Mouse (Mus musculus) erythroblast, adult 5-6 weeks (primary cell): ENCODE results near the gene Noxo1. TPM values are rescaled to one million over a fixed set of nuclear protein-coding genes. Genes with fewer than 3 reads are reported as not detected.
A peak's percentile ranks its signal among the peaks of the same experiment; 100 is the strongest.
"Not testable (repeated sequence)": the region's sequence is repeated elsewhere in the genome, so short reads cannot be mapped to it uniquely, and the experiment has no call there.

Experiments
- ATAC-seq: replicated peaks from 2 replicates; pipeline ENCODE4 v1.8.0; 2016; ENCODE audit warnings: moderate number of reproducible peaks, mild to moderate bottlenecking, moderate TSS enrichment, inconsistent platforms; ENCODE audit not compliant: poor library complexity, low FRiP score, severe bottlenecking
- total RNA-seq, 2 experiments: library from RNA; stranded (forward) in 1 of 2; stranded (reverse) in 1 of 2; fragments of 150-400 nt in 1 of 2; fragments of 200-764, 138-1000 nt in 1 of 2; gene quantifications; 2 replicates each; pipeline versions ENCODE4 v1.2.3 to v1.2.4; 2015 to 2017; ENCODE audit warnings: low replicate concordance in 2 of 2

The Noxo1 gene
- total RNA-seq (2015; ENCODE audit: low replicate concordance) = not detected in 2 replicates
- total RNA-seq (2017; ENCODE audit: low replicate concordance) = not detected in 2 replicates

DNA sequence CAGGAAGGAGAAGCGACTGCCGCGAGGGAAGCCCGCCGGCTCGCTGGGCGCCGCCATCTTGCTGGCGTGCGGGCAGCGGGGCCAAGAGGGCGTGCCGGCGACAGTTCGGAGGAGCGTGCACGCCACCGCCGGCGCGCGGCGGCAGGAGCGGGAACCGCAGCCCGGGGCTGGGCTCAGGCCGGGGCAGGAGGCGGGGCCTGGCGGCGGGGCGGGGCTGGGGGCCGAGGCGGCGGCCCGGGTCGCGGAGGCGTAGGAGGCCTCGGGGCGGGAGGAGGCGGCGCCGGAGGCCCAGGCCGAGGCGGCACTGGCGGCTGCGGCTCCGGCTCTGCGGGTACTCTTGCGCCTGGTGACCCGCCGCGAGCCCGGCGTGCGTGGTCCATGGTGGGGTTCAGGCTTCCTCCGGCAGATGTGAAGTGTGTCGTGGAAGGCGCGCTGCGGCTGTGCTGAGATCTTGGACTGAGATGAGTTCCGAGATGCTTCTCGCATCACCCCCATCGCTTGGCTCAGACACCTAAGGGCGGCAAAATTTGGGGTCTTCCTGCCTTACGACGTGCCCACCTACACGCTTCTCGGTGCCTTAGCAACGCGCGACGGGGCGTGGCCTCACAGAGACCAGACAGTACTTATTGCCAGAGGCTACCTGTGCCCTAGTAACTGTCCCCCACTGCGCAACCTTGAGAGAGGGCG is at the start of gene Noxo1, which contains the start of gene Gfer:
TSS of gene Noxo1 (plus strand) at position 224 of the 687 bp plus-strand sequence.
TSS of gene Gfer (minus strand) at position 146 of the 687 bp plus-strand sequence.
- peak; percentile 90 for ATAC-seq

DNA sequence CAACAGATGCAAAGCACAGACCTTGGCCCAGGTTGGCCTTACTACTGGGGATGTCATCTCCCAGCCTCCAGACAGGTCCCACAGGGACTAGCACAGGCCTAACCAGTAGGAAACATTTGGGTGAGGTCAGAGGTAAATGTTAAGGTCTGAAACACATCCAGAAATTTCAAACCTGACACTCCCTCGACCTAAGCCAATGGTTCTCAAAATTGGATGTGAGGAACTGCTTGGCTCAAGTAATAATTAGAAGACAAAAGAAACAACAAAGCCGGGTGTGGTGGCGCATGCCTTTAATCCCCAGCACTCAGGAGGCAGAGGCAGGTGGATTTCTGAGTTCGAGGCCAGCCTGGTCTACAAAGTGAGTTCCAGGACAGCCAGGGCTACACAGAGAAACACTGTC is 49.7 kb upstream of the Noxo1 start:
- ATAC-seq = no peak

DNA sequence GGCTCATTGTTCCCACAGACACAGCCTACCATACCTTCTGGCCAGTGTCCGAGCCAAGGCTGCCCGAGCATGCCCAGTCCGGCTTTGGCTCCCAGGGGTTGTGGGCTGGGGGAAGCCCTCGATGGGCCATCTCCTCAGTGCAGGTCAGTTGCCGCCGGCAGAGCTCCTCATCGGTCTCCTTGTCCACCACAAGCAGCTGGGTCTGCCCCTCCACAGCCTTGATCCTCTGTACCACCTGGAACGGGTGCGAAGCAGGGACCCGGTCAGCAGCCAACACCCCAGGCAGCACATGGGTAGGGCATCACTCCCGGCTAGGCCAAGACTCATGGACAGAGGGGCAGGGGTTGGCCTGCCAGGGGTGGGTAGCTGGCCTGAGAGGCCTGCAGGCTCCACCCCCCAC is 48.5 kb upstream of the Noxo1 start:
- no peak for ATAC-seq

DNA sequence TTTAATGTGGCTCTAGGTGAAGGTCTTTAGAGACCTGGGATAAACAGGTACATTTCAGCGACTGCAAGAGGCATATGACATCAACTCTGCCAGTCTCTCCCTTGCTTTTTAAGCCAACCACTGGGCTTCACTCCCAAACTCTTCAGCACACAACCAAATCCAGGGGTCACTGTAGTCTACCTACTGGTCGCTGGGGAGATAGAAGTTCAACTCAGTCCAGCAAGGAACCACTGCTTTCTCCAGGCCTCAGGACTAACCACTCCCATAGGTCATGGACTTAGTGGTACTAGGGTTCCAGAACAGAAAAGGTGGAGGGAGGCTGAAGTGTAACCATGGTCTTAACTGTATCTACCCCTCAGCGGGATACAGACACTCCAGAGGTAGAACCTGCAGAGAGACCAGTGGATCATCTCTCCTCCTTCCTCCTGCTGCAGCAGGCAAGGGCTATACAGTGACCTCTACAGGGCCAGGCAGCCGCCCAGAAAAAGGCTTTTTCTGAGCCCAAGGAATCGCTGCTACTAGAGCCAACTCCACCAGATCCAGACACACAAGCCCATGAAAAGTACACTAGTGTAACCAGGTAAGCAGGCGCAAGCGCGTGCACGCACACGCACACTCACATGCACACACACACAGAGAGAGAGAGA is 47.2 kb upstream of the Noxo1 start:
- ATAC-seq = no peak

DNA sequence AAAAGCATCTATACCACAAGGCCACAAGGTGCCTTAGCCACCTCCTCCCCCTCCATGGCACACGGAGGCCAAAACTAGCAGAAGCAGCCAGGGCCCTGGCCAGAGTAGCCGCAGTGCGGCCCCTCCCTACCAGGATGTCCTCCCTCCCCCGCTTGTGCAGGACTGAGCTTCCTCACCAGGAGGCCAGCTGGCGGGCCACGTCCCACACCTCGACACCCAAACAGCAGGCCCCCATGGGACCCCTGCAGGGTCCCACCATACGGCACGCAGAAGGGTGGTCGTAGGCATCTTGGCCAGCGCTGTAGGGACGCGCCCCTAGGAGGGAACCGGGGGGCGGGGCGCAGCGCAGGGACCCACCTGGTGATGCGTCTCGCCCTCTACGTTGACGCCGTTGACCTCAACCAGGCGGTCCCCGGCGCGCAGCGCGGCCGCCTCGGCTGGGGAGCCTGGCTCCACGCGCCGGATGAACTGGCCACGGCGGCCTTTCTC is 46.4 kb upstream of the Noxo1 start:
- no peak for ATAC-seq

DNA sequence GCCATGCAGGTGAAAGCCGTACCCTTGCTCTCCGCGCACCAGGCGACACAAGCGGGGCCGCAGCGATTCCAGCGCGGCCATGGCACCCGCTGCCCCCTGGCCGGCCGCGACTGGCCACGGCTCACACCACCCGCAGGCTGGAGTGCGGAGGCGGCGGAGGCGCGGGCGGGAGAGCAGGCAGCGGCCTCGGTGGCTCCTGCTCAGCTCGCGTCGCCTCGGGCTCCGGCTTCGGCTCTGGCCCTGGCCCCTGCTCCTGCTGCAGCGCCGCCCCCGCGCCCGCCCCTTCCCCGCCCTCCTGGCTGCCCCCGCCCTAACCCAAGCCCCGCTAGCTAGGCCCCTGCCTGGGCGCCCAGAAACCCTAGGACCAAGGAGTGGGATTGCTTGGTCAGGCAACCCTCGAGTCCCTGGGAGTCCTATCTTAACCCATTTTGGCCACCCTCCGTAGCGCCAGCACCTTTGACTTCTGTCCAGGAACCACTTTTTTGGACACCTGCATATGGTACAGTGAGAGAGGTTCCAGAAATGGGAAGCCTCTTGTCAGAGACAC is 45.9 kb upstream of the Noxo1 start, which contains the start of gene Slc9a3r2:
TSS of gene Slc9a3r2 (minus strand) at position 258 of the 547 bp plus-strand sequence.
- ATAC-seq = no peak

DNA sequence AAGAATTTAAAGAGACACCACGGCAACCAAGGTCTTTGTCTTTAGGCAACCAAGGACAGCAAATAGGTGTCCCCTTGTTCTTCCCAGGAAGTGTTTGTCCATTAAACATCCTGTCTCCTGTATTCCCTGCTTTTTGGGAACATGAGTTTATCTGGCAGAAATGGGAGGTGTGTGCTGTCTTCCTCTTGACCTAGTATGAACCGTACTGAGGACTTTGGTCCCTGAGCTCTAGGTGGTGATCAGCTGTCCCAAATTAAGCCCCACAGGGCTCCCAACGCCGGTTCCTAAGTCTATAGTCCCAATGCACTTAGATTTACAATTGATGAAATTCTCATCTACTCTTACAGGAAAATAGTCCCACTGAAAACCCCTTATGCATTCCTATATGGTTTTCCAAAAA is 45.3 kb upstream of the Noxo1 start:
- ATAC-seq = no peak

DNA sequence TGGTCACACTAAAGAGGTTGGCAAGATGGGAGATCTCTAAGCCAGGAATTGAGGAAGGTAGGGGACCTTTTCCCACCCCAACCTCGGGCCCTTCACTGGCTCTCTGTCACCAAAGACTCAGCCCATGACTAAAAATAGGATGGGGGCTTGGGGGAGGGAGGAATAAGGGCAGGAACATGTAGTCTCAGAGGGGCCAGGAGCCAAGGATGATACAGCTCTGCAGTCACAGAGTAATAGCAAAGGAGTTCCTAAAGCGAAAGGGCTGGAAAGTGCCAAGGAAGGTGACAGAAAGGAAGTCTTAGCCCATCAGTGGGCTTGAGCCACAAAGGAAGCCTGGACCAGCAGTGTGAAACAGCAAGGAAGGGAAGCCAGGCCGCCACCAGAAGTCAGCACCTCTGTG is 44.2 kb upstream of the Noxo1 start:
- no peak for ATAC-seq

DNA sequence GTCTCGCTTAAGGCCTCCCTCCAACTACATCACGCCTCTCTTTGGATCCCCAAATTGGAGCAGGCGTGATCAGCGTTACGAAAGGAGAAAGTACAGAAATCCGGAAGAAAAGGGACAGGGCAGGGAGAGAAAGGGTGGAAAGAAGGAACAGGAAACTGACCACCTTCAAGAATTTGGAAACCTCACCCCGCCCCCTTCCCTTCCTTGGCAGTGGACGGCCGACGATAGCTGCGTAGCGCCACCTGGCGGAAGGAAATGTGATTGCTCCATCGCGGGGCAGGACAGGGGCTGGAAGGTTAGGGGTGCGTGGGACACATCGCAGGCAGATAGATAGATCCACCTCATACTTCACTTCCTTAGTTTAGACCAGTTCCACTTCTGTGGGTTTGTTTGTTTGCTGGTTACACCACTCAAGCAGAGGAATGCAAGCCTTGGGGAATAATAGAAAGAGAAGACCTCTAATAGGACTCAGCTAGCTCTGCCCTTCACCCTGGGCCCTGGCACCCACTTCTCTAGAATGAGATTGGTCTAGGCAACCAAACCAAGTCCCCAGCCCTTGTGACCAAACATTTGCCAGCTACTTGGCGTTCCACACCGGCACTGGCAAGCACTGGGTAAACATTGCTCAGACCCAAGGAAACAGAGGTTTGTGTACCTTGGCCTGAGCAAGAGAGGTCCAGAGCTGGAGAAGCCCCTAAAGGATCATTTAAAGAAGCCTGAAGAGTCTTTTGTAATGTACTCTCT is 41.9 kb upstream of the Noxo1 start:
- peak; percentile 84 for ATAC-seq

DNA sequence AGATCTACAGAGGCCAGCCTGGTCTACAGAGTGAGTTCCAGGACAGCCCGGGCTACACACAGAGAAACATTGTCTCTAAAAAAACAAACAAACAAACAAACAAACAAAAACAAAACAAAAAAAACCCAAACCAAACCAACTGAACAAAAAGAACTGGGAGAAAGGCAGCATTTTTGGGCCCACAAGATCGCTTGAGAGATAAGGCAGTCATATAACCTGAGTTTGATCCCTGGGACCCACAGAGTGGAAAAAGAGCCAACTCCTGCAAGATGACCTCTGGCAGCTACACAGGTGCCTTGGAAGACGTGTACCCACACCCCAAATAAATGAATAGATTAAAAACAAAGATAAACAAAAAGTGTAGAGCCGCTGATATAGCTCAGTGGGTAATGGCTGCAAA is 41.1 kb upstream of the Noxo1 start:
- no peak for ATAC-seq

DNA sequence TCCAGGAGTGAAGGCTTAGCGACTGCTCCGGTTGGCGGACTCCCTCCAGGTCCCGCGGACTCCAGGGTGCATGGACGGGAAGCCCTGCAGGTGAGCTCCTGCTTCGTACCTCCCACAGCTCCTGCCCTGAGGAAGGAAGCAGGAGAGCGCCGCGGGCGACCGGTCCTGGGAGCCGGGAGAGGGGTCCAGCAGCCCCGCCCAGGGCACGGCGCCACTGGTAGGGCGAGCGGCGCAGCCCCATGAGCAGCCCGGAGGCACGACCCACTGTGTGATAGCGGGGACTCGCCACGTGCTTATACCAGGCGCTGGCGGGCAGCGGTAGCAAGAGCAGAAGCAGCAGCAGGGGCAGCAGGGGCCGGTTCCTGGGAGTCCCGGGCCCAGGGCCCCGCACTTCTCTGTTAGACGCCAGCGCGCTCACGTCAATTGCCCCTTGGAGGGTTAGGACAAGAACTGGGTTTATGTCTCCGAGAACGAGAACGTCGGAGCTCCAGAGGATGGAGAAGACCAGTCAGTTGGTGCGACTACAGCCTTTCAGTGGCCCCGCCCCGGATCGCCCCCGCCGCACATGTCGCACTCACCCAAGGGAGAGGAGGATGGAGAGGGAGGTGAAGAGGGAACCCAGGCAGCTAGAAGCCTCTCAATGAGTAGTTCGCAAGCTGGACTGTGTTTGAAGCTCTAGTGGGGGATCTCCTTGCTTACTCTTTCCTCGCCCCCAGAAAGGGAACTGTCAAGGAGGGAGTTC is 37.8 kb upstream of the Noxo1 start, which contains the start of gene Npw:
TSS of gene Npw (minus strand) at position 441 of the 742 bp plus-strand sequence.
- ATAC-seq = no peak

DNA sequence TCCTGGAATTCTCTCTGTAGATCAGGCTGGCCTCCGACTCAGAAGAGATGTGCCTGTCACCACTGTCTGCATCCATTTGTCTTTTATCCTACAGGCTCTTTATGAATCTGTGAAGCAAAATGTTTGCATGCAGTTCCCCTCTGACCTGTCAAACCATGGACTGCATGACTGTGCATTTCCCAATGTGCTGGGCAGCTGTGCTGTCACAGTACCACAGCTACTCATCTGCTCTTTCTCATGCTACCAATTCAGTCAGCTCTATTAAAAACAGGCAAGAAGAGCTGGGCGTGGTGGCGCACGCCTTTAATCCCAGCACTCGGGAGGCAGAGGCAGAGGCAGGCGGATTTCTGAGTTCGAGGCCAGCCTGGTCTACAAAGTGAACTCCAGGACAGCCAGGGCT is 29.0 kb upstream of the Noxo1 start:
- ATAC-seq = not testable (repeated sequence)

DNA sequence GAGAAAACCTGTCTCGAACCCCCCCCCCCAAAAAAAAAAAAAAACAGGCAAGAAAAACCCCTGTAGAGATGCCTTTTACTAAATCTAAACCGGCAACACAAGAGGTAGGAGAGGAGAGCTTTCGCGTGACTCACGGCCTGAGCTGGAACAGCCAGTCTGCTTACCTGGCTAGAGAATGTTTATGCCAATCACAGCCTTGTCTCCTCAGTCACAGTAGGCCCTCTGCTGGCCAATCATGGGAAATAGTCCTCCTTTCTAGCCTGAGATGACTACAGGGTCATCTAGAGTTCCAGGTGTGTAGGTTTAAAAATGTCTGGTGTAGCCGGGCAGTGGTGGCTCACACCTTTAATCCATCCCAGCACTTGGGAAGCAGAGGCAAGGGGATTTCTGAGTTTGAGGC is 28.6 kb upstream of the Noxo1 start:
- peak; percentile 50 for ATAC-seq

DNA sequence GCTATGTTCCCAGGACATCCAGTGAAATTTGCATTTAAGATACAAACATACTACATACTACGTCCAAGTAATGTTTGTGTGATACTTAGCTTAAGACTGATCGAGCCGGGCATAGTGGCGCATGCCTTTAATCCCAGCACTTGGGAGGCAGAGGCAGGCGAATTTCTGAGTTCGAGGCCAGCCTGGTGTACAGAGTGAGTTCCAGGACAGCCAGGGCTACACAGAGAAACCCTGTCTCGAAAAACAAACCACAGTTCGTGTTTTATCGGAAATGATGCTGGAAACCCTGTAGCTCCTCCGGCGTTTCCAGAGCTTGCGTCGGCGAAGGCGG is 26.9 kb upstream of the Noxo1 start:
- ATAC-seq = not testable (repeated sequence)

DNA sequence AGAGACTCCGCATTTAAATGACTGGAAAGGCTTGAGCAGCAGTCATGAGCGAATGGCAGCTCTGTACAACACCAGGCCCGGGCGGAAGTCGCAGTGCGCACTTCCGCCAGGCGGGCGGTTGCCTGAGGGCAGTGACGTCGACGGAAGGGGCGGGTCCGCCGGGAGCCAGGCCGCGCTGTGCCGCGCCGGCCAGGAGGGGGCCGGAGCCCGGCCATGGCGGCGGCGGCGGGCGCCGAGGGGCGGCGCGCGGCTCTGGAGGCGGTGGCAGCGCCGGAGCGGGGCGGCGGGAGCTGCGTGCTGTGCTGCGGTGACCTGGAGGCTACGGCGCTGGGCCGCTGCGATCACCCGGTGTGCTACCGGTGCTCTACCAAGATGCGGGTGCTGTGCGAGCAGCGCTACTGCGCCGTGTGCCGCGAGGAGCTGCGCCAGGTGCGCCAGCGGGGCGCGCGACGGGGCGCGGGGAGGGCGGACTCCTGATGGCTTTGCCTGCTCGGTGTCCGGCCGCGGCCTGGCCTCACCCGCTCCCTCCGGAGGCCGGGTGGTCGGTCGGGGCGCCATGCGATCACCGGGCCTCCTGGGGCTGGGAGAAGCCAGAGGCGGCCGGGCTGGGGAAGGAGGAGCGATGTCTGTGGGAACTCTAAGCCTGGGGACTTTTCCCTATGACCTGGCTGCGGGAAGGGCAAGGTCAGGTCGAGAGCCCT is 26.3 kb upstream of the Noxo1 start, which contains the start of gene Zfp598:
TSS of gene Zfp598 (plus strand) at position 143 of the 701 bp plus-strand sequence.
- peak; percentile 94 for ATAC-seq

DNA sequence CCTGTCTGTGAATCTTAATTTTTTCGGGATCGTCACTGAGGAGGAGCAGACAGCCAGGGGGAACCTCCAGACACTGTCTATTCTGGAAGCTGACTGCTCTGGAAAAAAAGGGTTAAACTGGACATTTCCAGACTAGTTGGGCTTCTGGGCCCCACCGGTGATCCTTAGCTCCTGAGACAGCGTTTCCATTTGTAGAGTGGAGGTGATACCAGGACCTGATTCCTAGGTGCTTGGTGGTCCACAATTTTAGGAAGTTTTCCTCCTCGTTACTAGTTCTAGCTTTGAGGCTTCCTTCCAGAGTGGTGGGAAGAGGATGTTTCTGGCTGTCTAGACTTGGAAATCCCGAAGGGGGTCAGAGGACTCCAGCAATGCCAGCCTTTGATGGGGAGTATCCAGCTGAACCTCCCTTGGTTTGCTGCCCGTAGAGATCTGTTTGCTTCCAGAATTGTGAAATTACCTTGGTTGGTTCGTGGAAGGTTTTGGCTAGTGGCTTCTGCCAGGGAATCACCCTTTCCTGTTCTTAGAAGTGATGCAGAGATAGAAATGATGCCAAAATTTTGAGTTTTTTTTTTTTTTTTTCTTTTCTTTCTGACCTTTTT is 25.7 kb upstream of the Noxo1 start:
- ATAC-seq = no peak

DNA sequence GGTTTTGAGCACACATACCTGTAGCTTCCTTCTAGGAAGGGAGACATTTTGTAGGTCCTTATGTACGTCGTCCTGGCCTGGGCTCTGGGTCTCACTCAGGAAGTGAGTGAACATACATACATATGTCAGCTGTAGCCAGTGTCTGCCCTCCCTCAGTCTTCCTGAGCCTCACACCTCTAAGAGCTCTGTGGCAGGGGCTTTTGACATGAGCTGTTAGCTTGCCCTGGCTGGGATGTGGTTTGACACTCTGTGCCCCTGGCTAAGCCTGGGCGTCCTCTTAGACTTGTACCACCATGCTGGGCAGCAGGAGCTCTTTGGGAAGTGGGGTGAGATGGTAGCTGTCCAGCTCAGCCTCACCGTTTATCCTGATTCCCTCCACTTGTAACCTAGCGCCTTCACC is 24.7 kb upstream of the Noxo1 start:
- ATAC-seq = no peak

DNA sequence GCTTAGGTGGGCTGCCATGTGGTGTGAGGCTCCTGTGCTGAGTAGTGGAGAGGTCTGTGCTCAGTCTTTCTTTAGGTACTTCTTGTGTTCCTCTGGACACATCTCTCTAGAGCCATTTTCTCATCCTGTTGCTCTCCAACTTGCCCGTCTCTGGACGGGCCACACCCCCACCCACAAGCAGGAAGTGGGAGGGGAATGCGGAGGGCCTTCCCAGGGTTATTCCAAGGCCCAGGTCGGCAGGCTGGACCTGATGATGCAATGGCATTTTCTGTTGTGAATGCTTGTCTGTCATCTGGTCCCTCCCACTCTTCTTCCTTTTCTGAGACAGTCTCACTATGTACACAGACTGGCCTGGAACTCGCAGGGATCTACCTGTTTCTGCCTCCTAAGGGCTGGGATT is 23.9 kb upstream of the Noxo1 start:
- ATAC-seq = no peak

DNA sequence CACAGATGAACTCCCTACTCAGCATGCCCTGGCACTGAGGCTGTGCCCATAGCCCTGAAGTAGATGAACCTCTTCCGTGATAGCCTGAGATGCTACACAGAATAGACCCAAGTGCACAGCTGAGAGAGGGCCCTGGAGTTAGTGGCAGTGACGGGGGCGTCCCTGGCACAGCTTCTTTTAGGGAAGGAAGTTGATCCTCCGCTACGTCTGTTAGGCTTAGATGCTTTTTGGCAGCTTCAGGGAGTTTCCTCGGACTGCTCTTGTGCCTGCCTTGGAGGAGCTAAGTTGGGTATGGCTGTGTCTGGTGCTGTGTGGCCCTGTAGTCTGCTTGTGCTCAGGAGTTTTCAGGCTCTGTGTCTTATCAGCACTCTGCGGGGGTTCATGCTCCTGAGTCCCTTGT is 21.8 kb upstream of the Noxo1 start:
- no peak for ATAC-seq
